Mouse (Mus musculus): ENCODE results near the gene Sult2a7. TPM values are rescaled to one million over a fixed set of nuclear protein-coding genes. Genes with fewer than 3 reads are reported as not detected.

Gene Sult2a7
- polyA plus RNA-seq (2015; fragmentation: Nextera tagmentation; extraction: Ambion mirVana): not detected in 2 replicates

- no peak within 1 kb of the TSS for H3K27ac ChIP-seq (replicated peaks)
- WGBS: 89% methylated on average over 4 of the region's 4 CpGs
- H3K4me3 ChIP-seq: no peak within 1 kb of the TSS
- no peak for ATAC-seq (ENCODE audit: low FRiP score, low read depth)
- no peaks in the 10 kb centered on the region for H3K36me3 ChIP-seq
- H3K4me2 ChIP-seq: no peak within 1 kb of the TSS
- peaks cover 19% of the 10 kb centered on the region for H3K9me3 ChIP-seq
- H3K9ac ChIP-seq: no peak within 1 kb of the TSS
- H3K4me1 ChIP-seq (replicated peaks): no peaks in the 10 kb centered on the region
- no peaks in the 10 kb centered on the region for H3K27me3 ChIP-seq
Measured at GRCm38 (mm10) chr7:14494130-14494529, at the start of gene Sult2a7. TSS of gene Sult2a7 (minus strand) at chr7:14494230.

GRCm38 (mm10) chr7:14525280-14525679 lies 31.2 kb upstream of the Sult2a7 start:
- Histone ChIP-seq H3K4me3 (no peak overlapping the region), H3K9ac (no peak overlapping the region), H3K36me3 (no peaks in the 10 kb centered on the region), H3K4me1 (replicated peaks) (no peaks in the 10 kb centered on the region), H3K4me2 (no peak overlapping the region), H3K27me3 (no peaks in the 10 kb centered on the region), H3K27ac (replicated peaks) (no peak overlapping the region), H3K9me3 (peaks cover 17% of the 10 kb centered on the region)
- WGBS: 60% methylated on average over 1 of the region's 1 CpGs
- ATAC-seq (ENCODE audit: low FRiP score, low read depth): no peak

GRCm38 (mm10) chr7:14522636-14523035 lies 28.6 kb upstream of the Sult2a7 start:
- H3K9me3 ChIP-seq: peaks cover 22% of the 10 kb centered on the region
- no peak for ATAC-seq (ENCODE audit: low FRiP score, low read depth)
- H3K9ac ChIP-seq: no peak overlapping the region
- 80% methylated on average over 1 of the region's 1 CpGs for WGBS
- no peaks in the 10 kb centered on the region for H3K4me1 ChIP-seq (replicated peaks)
- no peaks in the 10 kb centered on the region for H3K27me3 ChIP-seq
- no peaks in the 10 kb centered on the region for H3K36me3 ChIP-seq
- H3K4me3 ChIP-seq: no peak overlapping the region
- no peak overlapping the region for H3K4me2 ChIP-seq
- H3K27ac ChIP-seq (replicated peaks): no peak overlapping the region

- no peaks in the 10 kb centered on the region for H3K4me1 ChIP-seq (replicated peaks)
- H3K36me3 ChIP-seq: no peaks in the 10 kb centered on the region
- no peaks in the 10 kb centered on the region for H3K27me3 ChIP-seq
- H3K4me2 ChIP-seq: no peak overlapping the region
- no peak overlapping the region for H3K27ac ChIP-seq (replicated peaks)
- no peak overlapping the region for H3K4me3 ChIP-seq
- 74% methylated on average over 3 of the region's 3 CpGs for WGBS
- H3K9ac ChIP-seq: no peak overlapping the region
- ATAC-seq (ENCODE audit: low FRiP score, low read depth): no peak
- peaks cover 24% of the 10 kb centered on the region for H3K9me3 ChIP-seq
Measured at GRCm38 (mm10) chr7:14518301-14518700, 24.3 kb upstream of the Sult2a7 start.

GRCm38 (mm10) chr7:14492886-14493285 lies 1.1 kb downstream of the Sult2a7 start:
- 77% methylated on average over 3 of the region's 3 CpGs for WGBS
- no peak for ATAC-seq (ENCODE audit: low FRiP score, low read depth)
- Histone ChIP-seq H3K4me1 (replicated peaks) (no peaks in the 10 kb centered on the region), H3K9ac (no peak overlapping the region), H3K4me3 (no peak overlapping the region), H3K4me2 (no peak overlapping the region), H3K36me3 (no peaks in the 10 kb centered on the region), H3K27ac (replicated peaks) (no peak overlapping the region), H3K9me3 (peaks cover 22% of the 10 kb centered on the region), H3K27me3 (no peaks in the 10 kb centered on the region)

- H3K4me2 ChIP-seq: no peak within 1 kb of the TSS
- H3K4me3 ChIP-seq: no peak within 1 kb of the TSS
- no peak within 1 kb of the TSS for H3K9ac ChIP-seq
- no peaks in the 10 kb centered on the region for H3K27me3 ChIP-seq
- H3K27ac ChIP-seq (replicated peaks): no peak within 1 kb of the TSS
- WGBS: 73% methylated on average over 3 of the region's 3 CpGs
- no peaks in the 10 kb centered on the region for H3K36me3 ChIP-seq
- H3K4me1 ChIP-seq (replicated peaks): no peaks in the 10 kb centered on the region
- ATAC-seq (ENCODE audit: low FRiP score, low read depth): no peak
- H3K9me3 ChIP-seq: peaks cover 12% of the 10 kb centered on the region
Measured at GRCm38 (mm10) chr7:14446534-14446933, 47.5 kb downstream of the Sult2a7 start, which contains the start of gene Sult2a8. TSS of gene Sult2a8 (minus strand) at chr7:14446769.

- ATAC-seq (ENCODE audit: low FRiP score, low read depth): no peak
- H3K4me2 ChIP-seq: no peak overlapping the region
Measured at GRCm38 (mm10) chr7:14439581-14439980, 54.4 kb downstream of the Sult2a7 start.

GRCm38 (mm10) chr7:14438484-14438883 lies 55.5 kb downstream of the Sult2a7 start:
- Histone ChIP-seq H3K9me3 (peaks cover 38% of the 10 kb centered on the region), H3K27me3 (no peaks in the 10 kb centered on the region), H3K27ac (replicated peaks) (no peak overlapping the region), H3K9ac (no peak overlapping the region), H3K36me3 (no peaks in the 10 kb centered on the region), H3K4me3 (no peak overlapping the region), H3K4me2 (no peak overlapping the region), H3K4me1 (replicated peaks) (no peaks in the 10 kb centered on the region)
- 81% methylated on average over 1 of the region's 1 CpGs for WGBS
- ATAC-seq (ENCODE audit: low FRiP score, low read depth): no peak

More at GRCm38 (mm10) chr7:14439581-14439980, 54.4 kb downstream of the Sult2a7 start:
- Histone ChIP-seq H3K4me1 (replicated peaks) (no peaks in the 10 kb centered on the region), H3K4me3 (no peak overlapping the region), H3K9me3 (peaks cover 33% of the 10 kb centered on the region), H3K36me3 (no peaks in the 10 kb centered on the region), H3K9ac (no peak overlapping the region), H3K27ac (replicated peaks) (no peak overlapping the region), H3K27me3 (no peaks in the 10 kb centered on the region)

- H3K27ac ChIP-seq (replicated peaks): no peak overlapping the region
- no peak for ATAC-seq (ENCODE audit: low FRiP score, low read depth)
- H3K36me3 ChIP-seq: no peaks in the 10 kb centered on the region
- H3K9ac ChIP-seq: no peak overlapping the region
- WGBS: 90% methylated on average over 2 of the region's 2 CpGs
- H3K9me3 ChIP-seq: peaks cover 39% of the 10 kb centered on the region
- H3K27me3 ChIP-seq: no peaks in the 10 kb centered on the region
- H3K4me2 ChIP-seq: no peak overlapping the region
- H3K4me1 ChIP-seq (replicated peaks): no peaks in the 10 kb centered on the region
- no peak overlapping the region for H3K4me3 ChIP-seq
Measured at GRCm38 (mm10) chr7:14438029-14438428, 56.0 kb downstream of the Sult2a7 start.

Other genes with a start within 250 kb of the Sult2a7 start
- gene Sult2a6, start 239.4 kb downstream of the Sult2a7 start, polyA plus RNA-seq (2015; fragmentation: Nextera tagmentation; extraction: Ambion mirVana): not detected in 2 replicates
- gene Obox8, start 160.7 kb downstream of the Sult2a7 start, polyA plus RNA-seq (2015; fragmentation: Nextera tagmentation; extraction: Ambion mirVana): not detected in 2 replicates
- gene Sult2a8, start 47.5 kb downstream of the Sult2a7 start, polyA plus RNA-seq (2015; fragmentation: Nextera tagmentation; extraction: Ambion mirVana): not detected in 2 replicates
- 0.49 and 0.54 TPM in 2 replicates for gene Vmn1r90, start 69.3 kb upstream of the Sult2a7 start, polyA plus RNA-seq (2015; fragmentation: Nextera tagmentation; extraction: Ambion mirVana)
- gene Obox7, start 165.3 kb upstream of the Sult2a7 start, polyA plus RNA-seq (2015; fragmentation: Nextera tagmentation; extraction: Ambion mirVana): not detected in 2 replicates